Comparison of ENCODE assay signal across 30 mouse cellular contexts in the genomic region with DNA sequence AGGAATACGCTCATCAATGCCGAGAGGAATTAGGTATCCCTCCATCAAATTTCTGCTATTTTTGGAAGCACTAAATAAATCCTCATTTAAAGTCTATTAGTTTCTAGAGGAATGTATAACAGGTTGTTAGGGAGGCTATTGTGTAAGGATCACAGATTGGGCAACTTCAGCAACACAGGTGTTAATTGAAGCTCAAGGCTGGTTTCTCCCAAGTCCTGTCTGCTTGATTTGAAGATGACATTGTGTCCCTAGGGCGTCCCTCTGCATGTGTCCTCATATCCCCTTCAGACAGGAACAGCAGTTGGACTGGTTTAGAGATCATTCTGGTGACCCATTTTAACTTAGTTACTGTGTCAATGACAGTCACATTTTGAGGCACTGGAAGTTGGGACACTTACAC.
"Had no signal": no experiment of that assay in that cellular context is flagged by ENCODE, and none has a peak within 500 bp of the region (broad histone marks: within the 10 kb centered on the region; RNA-seq: fewer than 3 reads in every experiment).

No protein-coding gene starts in this region.

- DNase-seq: cerebellum, adult 2 months; cerebellum, adult 8-10 months; cerebellum, adult 9-10 months; cerebellum, adult 9-11 months; cerebellum, postnatal 10 days; cerebellum, postnatal 14 days; cerebellum, postnatal 25 days; cerebellum, postnatal 36 days; embryo, embryonic 11 days; gastrocnemius, adult 2 months; gastrocnemius, postnatal 10 days; gastrocnemius, postnatal 14 days; gastrocnemius, postnatal 25 days; gastrocnemius, postnatal 36 days; heart, adult 11 months; heart, adult 18-20 months; heart, adult 2 months had no signal

- H3K36me3 ChIP-seq: embryonic facial prominence, embryonic 10.5 days; embryonic facial prominence, embryonic 12.5 days; embryonic facial prominence, embryonic 13.5 days; embryonic facial prominence, embryonic 15.5 days; forebrain, embryonic 10.5 days; forebrain, embryonic 12.5 days; forebrain, embryonic 15.5 days; heart, embryonic 10.5 days had no signal

- ATAC-seq: forebrain, embryonic 13.5 days; forebrain, embryonic 14.5 days; forebrain, embryonic 15.5 days; forebrain, embryonic 16.5 days had no signal

- H3K4me2 ChIP-seq: embryonic facial prominence, embryonic 12.5 days; embryonic facial prominence, embryonic 13.5 days; embryonic facial prominence, embryonic 15.5 days; forebrain, embryonic 12.5 days; forebrain, embryonic 13.5 days; forebrain, embryonic 15.5 days; heart, embryonic 11.5 days had no signal

- H3K27ac ChIP-seq: embryonic facial prominence, embryonic 10.5 days; embryonic facial prominence, embryonic 12.5 days; embryonic facial prominence, embryonic 13.5 days; embryonic facial prominence, embryonic 15.5 days; forebrain, embryonic 10.5 days; forebrain, embryonic 12.5 days; forebrain, embryonic 13.5 days; forebrain, embryonic 15.5 days; gastrocnemius, adult 2 months; heart, adult 2 months; heart, embryonic 10.5 days had no signal

- H3K27me3 ChIP-seq: embryonic facial prominence, embryonic 12.5 days; embryonic facial prominence, embryonic 13.5 days; embryonic facial prominence, embryonic 15.5 days; forebrain, embryonic 12.5 days; forebrain, embryonic 13.5 days; forebrain, embryonic 15.5 days had no signal

- H3K4me3 ChIP-seq: embryonic facial prominence, embryonic 10.5 days; embryonic facial prominence, embryonic 12.5 days; embryonic facial prominence, embryonic 13.5 days; embryonic facial prominence, embryonic 15.5 days; erythroblast, embryonic 14.5 days; forebrain, embryonic 10.5 days; forebrain, embryonic 12.5 days; forebrain, embryonic 13.5 days; forebrain, embryonic 15.5 days; gastrocnemius, adult 2 months; heart, adult 2 months; heart, embryonic 10.5 days had no signal

- H3K9me3 ChIP-seq: embryonic facial prominence, embryonic 10.5 days; embryonic facial prominence, embryonic 12.5 days; embryonic facial prominence, embryonic 13.5 days; embryonic facial prominence, embryonic 15.5 days; forebrain, embryonic 10.5 days; forebrain, embryonic 12.5 days; forebrain, embryonic 13.5 days; forebrain, embryonic 15.5 days; heart, embryonic 10.5 days had no signal

- H3K9ac ChIP-seq: embryonic facial prominence, embryonic 12.5 days; embryonic facial prominence, embryonic 13.5 days; embryonic facial prominence, embryonic 15.5 days; forebrain, embryonic 12.5 days; forebrain, embryonic 13.5 days; forebrain, embryonic 15.5 days had no signal

- H3K4me1 ChIP-seq: embryonic facial prominence, embryonic 10.5 days; embryonic facial prominence, embryonic 12.5 days; embryonic facial prominence, embryonic 13.5 days; embryonic facial prominence, embryonic 15.5 days; forebrain, embryonic 10.5 days; forebrain, embryonic 12.5 days; forebrain, embryonic 13.5 days; forebrain, embryonic 15.5 days; heart, embryonic 10.5 days had no signal
